Mouse (Mus musculus): ENCODE data around the gene Foxn1.

DNA sequence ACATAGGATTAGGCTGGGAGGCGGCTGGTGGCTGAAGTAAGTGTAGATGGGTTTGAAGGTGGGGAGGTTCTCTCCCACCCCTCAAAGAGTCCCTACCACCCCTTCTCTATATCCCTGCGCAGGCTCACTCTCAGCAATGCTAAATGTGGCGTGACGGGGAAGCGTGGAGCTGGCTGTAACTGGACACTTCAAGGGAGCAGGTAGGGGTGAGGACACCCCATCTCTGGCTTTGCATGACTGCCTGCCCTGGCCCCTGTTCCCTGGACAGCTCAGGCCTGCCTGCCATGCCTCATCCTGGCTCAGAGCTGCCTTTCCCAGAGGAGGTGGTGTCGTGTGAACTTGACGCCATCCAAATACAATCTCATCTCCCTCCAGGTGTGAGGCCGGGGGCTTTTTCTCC is 12.2 kb downstream of the Foxn1 start:
- TF ChIP-seq CTCF (IDR thresholded peaks at IDR 0.05; ENCODE audit: low read depth, low read length) (no peak), POLR2A (IDR thresholded peaks at IDR 0.05; ENCODE audit: extremely low read depth, insufficient read depth, low read length) (no peak)

Measured in liver, adult 2 months (tissue).